Mouse (Mus musculus) brain, embryonic 14.5 days (tissue): ENCODE results near the gene 3110040M04Rik.
"Not testable (repeated sequence)": the region's sequence is repeated elsewhere in the genome, so short reads cannot be mapped to it uniquely, and the experiment has no call there.

Experiments
- CTCF ChIP-seq: fragments of 200-500 bp; IDR thresholded peaks from 2 replicates; pipeline ENCODE4 v1.5.1; 2012; ENCODE audit warnings: inconsistent platforms, mild to moderate bottlenecking, moderate library complexity, borderline replicate concordance; ENCODE audit not compliant: insufficient read depth, insufficient read length; ENCODE audit errors: extremely low read depth
- POLR2A ChIP-seq: fragments of 200-500 bp; IDR thresholded peaks from 2 replicates; pipeline ENCODE4 v1.6.1; 2012; ENCODE audit warnings: mild to moderate bottlenecking, inconsistent platforms, borderline replicate concordance; ENCODE audit not compliant: poor library complexity, insufficient read depth, insufficient read length, severe bottlenecking; ENCODE audit errors: extremely low read depth

DNA sequence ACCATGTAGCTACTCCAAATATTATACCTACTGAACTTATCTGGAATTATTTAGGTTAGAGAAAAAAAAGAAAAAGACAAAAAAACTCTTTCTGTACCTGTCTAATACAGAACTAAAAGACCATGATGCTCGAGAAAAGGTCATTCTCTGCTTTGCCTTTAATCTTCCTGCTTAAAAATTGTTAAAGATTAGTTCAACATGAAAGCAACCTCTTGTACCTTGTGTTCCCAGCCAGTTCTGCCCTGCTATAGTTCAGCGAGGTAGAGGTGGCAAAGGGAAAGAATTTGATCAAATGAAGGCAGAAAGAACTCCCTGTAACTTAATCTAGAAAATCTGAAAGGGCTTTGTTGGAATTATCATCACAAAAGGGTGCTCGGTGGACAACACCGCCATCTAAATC, 7.9 kb upstream of the 3110040M04Rik start:
- not testable (repeated sequence) for TF ChIP-seq CTCF, POLR2A
